Mouse (Mus musculus) CD4-positive naive resting alpha-beta T cell, adult 57 days (primary cell): ENCODE results near the gene Krt77. TPM values are rescaled to one million over a fixed set of nuclear protein-coding genes. Genes with fewer than 3 reads are reported as not detected.

Experiments used
- total RNA-seq: library from RNA; stranded (reverse); gene quantifications from one replicate; pipeline ENCODE4 v1.2.4, GENCODE M21; 2023

Krt77 gene
- total RNA-seq: not detected

DNA sequence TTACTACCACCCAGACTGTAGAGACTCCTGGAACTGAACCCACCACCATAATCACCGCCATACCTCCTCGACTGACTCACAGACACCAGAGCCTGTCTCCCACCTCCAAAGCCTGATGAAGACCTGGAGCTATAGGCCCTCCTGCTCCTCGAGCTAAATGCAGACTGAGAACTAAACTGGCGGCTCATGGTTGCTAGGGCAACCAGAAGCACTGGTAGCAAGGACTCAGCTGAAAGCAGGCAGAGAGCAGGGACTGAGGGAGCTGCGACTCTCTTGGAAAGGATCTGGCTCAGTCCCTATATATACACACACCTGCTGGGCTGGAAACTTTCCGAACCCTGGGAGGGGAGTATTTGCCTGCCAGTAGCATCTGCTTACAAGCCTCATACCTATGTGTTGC, at the start of gene Krt77:
TSS of gene Krt77 (minus strand) at position 275 of the 400 bp plus-strand sequence.

DNA sequence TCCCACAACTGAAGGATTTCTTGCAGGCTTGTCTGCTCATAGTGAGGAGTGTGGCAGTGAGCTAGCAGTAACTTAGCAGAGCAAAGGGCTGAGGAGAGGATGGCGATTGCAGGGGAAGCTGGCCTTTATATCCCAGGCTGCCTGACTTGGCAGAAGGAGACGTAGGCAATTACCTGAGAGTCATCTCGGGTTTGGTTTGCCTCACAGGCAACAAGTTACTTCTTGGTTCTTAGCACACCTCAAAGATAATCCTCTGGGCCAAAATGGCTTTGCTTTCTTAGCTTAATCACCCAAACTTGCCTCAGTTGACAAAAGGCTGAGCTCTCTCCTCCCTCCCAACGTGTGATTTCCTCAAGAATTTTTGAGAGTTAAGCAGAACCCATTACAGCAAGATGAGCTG, 23.3 kb upstream of the Krt77 start, which contains the start of gene Krt76:
TSS of gene Krt76 (minus strand) at position 101 of the 400 bp plus-strand sequence.

DNA sequence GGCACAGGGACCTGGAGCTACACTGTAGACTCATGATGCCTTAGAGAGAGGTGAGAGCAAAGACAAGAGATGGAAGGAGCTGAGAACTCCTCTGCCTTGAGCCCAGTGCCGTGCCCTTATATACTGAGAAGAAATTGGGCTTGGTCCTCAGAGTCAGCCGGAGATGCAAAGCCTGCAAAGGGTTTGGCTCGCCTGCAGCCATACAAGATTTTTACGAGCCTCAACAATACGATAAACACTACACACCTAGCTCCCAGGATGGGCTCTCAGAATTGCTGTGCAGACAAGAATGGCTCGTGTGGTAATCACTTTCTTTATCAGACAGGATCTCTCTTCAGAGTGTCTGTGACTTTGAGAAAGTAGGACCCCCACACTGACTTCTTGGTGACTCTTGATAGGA, 18.8 kb downstream of the Krt77 start, which contains the start of gene Krt1:
TSS of gene Krt1 (minus strand) at position 101 of the 400 bp plus-strand sequence.

DNA sequence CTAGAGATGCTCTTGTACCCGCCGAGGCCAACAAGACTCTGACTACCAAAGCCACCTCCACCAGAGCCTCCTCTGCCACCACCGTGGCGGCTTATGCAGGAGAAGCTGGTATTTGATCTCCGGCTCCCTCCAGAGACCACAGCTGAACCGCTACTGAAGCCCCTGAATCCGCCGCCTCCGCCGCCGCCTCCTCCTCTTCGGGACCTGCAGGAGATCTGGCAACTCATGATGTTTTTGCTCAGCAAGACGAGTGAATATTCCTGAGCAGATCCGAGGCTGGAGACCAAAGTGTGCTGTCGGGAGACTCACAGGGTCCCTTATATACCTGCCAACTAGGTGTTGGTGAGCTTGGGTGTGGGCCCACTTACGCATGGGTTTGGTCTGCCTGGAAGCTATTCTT, 51.6 kb downstream of the Krt77 start, which contains the start of gene Krt2:
TSS of gene Krt2 (minus strand) at position 295 of the 400 bp plus-strand sequence.

Other genes starting within 250 kb of the Krt77 start
- gene Gm5414, start 241.5 kb downstream of the Krt77 start, total RNA-seq: not detected
- not detected for gene Gm5478, start 222.3 kb downstream of the Krt77 start, total RNA-seq
- not detected for gene Krt6b, start 189.4 kb downstream of the Krt77 start, total RNA-seq
- gene Krt6a, start 175.4 kb downstream of the Krt77 start, total RNA-seq: not detected
- gene Krt5, start 156.8 kb downstream of the Krt77 start, total RNA-seq: 0.50 TPM
- not detected for gene Krt71, start 126.6 kb downstream of the Krt77 start, total RNA-seq
- gene Krt72, start 83.2 kb downstream of the Krt77 start, total RNA-seq: not detected
- not detected for gene Krt73, start 67.4 kb downstream of the Krt77 start, total RNA-seq
- gene Krt2, start 51.5 kb downstream of the Krt77 start, total RNA-seq: not detected
- gene Krt1, start 18.9 kb downstream of the Krt77 start, total RNA-seq: 0.38 TPM
- not detected for gene Krt76, start 23.2 kb upstream of the Krt77 start, total RNA-seq
- gene Krt4, start 55.0 kb upstream of the Krt77 start, total RNA-seq: not detected
- gene Krt79, start 70.6 kb upstream of the Krt77 start, total RNA-seq: not detected
- not detected for gene Krt78, start 84.6 kb upstream of the Krt77 start, total RNA-seq
- 1.2 TPM for gene Krt8, start 134.8 kb upstream of the Krt77 start, total RNA-seq
- gene Krt18, start 158.5 kb upstream of the Krt77 start, total RNA-seq: 1.6 TPM
- 252 TPM for gene Eif4b, start 204.1 kb upstream of the Krt77 start, total RNA-seq
- 1.5 TPM for gene Tns2, start 230.7 kb upstream of the Krt77 start, total RNA-seq